Mouse (Mus musculus) brain, embryonic 14.5 days (tissue): ENCODE data around the gene Myo10.

ENCODE experiments used
- CTCF ChIP-seq: fragments of 200-500 bp; IDR thresholded peaks from 2 replicates; pipeline ENCODE4 v1.5.1; 2012; ENCODE audit warnings: inconsistent platforms, mild to moderate bottlenecking, moderate library complexity, borderline replicate concordance; ENCODE audit not compliant: insufficient read depth, insufficient read length; ENCODE audit errors: extremely low read depth
- POLR2A ChIP-seq: fragments of 200-500 bp; IDR thresholded peaks from 2 replicates; pipeline ENCODE4 v1.6.1; 2012; ENCODE audit warnings: mild to moderate bottlenecking, inconsistent platforms, borderline replicate concordance; ENCODE audit not compliant: poor library complexity, insufficient read depth, insufficient read length, severe bottlenecking; ENCODE audit errors: extremely low read depth

- TF ChIP-seq POLR2A (no peak), CTCF (no peak)
Measured at GRCm38 (mm10) chr15:25674932-25675250, 52.6 kb downstream of the Myo10 start.
